Mouse (Mus musculus) heart, adult 9 months (tissue): ENCODE results near the gene Pla1a.
"Not testable (repeated sequence)": the region's sequence is repeated elsewhere in the genome, so short reads cannot be mapped to it uniquely, and the experiment has no call there.

Experiments
- DNase-seq, 2 experiments: peaks; one replicate each; pipeline ENCODE4 v3.0.0; 2022; ENCODE audit warnings: low spot score in 2 of 2

The Pla1a gene

DNA sequence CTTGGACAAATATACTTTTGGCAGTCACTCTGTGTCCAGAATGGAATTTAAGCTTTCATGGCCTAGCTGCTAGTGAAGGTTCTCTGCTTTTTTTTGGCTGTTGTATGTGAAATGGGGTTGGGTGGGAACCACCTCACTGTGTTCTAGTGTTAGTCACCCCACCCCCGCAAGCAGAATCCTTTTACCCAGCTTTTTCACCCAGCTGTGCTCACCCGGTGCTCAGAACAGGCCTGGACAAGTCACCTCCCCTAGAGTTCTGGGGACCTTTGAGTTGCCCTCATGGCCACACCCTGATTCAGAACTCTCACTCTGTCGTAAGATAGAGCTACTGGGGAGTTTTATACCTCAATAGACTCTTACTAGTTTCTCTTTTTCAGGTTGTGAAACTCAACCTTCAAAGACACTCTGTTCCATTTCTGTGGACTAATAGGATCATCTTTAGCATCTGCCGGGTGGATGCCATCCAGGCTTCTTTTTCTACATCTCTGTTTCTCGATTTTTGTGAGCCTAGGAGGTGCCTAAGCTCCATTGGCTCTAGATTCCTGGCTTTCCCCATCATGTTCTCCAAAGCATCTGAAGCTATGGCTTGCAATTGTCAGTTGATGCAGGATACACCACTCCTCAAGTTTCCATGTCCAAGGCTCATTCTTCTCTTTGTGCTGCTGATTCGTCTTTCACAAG, 25.8 kb upstream of the Pla1a start:
- peak; percentile 24 to 43 for DNase-seq

DNA sequence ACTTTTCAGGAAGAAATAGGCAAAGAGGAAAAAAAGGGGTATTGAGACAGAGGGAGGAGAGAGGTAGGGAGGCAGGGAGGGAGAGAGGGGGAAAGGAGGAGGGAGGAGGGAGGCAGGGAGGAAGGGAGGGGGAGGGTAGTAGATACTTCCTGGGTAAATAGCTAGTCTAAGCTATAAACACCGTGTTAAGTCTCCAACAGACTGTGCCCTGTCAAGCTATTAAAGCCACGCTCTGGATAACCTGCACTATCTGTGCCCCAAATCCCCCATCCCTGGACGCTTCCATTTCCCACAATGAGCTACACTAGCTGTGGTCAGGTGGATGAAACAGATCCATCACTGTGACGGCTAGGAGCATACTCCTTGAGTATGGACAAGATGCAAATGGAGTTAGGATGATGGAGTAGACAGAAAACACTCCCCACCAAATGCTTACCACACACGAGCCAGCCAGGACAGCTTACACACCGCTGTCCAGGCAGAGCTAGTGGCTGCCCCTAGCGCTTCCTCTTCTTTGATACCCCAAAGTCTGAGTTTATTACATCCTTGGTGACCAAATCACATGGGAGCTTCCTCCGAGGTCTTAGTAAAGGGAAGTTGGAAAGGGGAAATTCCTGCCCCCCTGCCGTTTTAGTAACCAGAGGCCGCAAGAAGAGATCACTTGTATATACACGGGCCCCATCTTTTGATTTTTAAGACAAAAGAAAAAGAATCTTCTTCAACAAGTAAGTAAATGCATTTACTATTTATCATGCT, 24.0 kb upstream of the Pla1a start:
- peak; percentile 26 to 51 for DNase-seq

DNA sequence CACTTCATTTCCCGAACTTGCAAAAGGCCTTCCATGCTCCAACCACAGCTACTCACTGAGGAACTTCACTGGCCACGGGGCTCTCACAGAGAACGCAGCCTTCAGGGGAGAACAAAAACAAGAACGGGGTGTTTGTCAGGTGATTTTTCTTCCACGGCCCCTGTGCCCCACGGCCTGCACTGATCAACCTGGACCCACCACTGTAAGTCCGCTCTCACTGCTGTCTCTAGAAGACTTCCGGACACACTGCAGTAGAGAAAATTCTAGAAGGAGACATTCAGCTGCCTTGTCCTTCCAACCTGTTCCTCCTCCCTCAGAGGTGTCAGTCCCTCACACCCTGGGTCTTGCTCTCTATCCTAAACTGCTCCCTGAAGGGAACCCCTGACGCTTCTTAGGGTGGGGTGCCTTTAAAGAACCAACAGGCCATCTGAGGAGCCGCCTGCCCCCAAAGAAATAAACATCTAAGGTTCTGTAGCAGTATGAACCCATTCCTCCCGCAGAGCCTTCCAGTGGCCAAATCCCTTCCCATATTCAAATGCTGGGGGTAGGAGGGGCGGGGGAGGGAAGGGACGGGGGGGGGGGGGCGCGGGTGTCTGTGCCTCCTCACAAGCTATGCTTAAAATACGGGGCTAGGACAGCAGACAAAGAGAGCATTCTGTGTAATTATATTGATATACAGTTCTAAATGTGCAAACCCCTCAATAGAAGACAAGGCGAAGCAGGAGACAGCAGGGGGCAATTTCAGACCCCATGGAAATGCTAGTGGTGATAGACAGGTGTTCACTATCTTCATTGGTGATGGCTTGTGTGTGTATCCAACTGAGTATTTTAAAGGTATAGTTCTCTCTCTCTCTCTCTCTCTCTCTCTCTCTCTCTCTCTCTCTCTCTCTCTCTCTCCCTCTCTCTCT, 22.8 kb upstream of the Pla1a start, which contains the start of gene Cd80:
Gene Cd80, plus strand, starts transcription at position 51 of the 908 bp plus-strand sequence.
- DNase-seq: no peak

DNA sequence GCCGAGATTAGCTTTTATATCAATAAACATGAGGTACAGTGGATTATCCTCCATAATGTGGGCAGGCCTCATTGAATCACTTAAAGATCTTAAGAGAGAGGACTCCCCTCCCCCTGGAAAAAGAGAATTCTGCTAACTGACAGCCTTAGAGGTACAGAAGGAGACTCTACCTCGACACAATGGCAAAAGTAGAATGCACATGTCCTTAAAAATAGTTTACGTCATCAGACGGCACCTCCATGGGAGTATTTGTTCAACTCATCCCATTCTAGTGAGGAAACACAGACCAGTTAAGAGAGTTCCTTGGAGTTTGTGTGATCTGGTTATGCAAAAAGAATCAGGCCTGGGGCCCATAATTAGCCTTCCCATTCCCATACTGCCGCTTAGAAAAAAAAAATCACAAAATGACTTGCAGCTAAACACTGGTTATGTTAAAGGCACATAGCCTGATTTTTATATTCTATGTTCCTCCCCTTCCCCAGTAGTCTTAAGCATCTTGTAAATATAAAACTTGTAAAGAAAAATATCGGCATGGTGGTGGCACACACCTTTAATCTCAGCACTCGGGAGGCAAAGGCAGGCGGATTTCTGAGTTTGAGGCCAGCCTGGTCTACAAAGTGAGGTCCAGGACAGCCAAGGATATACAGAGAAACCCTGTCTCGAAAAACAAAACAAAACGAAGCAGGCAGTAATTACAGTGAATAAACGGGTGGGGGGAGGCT, 21.7 kb upstream of the Pla1a start:
- no peak for DNase-seq

DNA sequence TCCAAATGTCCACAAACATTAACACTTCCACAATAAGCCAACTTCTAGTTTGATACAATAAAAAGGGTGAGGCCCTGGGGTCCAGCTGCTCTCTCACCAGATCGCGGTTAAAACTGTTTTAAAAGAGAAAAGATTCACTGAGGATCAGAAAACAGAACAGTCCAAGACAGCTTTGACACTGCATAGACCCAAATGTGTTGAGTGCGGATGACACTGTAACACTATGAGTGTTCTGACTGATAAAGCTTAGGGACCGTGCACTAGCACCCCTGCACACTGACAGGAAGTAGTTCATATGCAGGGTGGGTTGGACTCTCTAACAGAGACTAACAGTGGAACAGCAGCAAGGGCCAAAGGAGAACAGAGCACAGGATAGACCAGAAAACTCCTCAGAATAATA, 21.0 kb upstream of the Pla1a start:
- DNase-seq: no peak

DNA sequence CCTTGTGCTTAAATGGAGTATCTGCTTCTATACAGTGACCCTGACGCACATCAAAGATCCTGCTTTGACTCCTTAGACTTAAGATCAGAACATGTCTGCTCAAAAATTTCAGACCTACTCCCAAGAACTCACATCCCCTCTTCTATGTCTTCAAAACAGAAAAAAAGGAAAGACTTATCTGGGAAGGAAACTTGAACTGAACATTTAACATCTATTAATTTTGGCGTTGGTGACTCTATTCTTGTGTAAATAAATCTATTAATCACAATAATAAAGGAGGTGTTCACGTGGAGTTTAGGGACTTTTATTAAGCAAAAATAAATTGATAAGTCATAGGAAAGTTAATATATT, 20.2 kb upstream of the Pla1a start:
- no peak for DNase-seq

DNA sequence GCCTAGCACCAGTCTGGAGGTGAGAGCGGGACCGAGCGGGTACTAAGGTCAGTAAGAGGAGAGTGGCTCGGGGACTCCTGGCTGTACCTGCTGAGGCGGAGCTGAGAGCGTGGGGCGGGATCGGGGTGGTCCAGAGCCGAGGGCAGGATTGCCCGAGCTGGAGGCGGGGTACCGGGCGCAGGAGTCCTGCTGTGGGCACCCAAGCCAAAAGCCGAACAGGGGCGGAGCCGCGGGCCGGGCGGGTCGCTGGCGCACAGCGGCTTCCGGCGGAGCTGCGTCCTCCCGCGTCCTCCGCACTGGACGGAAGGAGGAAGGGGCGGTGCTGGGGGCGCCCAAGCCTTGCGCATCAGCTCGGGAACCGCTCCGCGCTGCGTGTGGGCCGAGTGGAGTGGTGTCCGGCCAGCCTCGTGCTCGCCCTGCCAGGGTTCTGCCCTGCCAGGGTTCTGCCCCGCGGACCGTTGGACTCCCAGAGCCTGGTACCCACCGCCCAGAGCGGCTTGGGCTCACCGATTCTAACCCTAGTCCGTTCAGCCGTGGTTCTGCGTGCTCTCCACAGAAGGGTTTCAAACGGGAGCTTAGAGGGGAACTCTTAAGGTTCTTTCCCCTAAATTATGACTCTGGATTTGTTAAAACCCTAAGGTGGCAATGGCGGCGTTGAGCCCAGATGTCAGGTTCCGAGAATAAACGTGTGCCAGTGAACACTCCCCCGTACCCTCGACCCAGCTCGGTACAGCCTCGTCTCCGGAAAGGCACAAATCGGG, 19.7 kb upstream of the Pla1a start, which contains the start of gene Adprh:
Gene Adprh, minus strand, starts transcription at position 262 of the 761 bp plus-strand sequence.
- peak; percentile 95 to 96 for DNase-seq

DNA sequence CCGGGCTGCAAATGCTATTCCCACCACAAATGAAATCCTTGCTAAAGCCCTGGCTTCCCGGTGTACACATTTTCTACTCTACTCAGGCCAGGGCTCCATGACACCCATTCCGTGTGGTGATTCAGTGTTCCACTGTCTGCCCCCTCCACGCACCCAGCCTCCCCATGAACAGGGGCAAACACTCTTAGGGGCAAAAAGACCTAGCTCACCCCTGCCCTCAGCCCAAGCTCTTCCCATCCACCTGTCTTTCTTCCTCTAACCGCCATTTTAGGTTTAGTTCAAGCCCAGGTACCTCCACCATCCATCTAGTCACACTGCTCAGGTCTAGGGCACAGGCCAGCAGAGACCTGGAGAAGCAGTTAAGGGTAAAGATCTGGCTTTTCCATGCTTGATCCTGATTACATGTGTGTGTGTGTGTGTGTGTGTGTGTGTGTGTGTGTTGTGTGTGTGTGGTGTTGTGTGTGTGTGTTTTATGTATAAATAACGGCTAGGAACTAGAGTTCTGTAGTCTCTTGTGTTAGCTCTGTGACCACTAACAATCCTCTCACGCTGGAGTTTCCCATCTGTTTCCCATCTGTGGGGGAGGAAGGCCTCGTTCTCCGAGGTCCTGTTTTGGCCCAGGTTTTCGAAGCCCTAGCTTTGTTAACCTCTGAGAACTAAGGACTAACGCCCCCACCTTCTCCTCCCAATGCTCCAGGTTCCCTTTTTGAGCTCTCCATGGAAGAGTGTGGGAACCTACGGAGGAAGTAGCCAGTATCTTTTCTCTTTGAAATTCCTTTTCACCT, 18.7 kb upstream of the Pla1a start:
- no peak for DNase-seq

DNA sequence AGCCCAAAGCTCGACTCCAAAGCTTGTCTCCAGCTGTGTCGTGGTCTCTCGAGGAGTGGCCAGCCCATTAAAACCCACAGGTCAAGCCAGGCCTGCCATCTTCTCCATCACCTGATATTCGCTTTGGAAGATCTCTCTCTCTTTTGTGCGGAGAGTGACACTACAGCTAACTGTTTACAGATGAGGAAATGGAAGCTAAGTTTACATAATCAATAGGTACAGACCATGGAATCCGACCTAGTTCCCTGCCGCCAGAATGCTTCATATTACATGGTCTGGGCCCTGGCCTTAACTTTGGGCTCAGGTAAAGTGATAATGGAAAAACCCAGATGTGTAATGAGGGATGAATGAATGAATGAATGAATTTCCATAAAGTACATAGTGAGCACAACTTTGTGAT, 17.8 kb upstream of the Pla1a start:
- no peak for DNase-seq

DNA sequence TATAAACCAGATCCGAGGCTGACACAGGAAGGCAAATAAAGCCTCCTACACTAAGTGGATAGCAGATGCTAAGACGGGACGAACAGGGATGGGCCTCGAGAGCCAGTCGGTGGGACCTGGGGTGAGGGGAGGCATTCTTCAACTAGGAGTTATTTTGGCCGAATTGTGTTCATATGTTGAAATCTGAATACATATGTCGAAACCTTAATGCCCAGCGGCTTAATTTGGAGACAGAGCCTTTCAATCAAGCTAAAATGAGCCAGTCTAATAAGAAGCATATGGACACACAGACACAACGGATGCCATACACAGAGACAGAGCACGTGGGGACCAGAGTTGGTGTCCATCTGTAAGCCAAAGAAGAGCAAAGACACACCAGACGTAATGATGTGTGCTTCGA, 15.5 kb upstream of the Pla1a start:
- no peak for DNase-seq

DNA sequence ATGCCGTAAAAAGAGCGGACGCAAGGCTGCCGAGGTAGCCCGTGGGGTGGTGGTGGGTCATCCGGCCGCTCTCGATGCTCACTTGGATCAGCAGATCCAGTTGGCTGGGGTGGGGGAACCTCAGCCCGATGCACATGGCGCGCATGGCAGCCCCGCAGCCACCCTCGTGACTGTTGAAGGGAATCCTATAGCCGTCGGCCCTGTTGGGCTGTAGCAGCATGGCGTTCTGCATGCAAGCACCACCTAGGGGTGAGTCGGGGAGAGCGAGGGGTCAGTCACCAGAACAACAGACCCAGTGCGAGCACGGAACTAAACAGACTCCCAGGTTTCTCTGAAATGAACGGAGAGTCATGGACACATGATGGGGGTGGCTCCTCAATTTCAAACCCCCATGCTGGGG, 14.4 kb upstream of the Pla1a start:
- DNase-seq: no peak

DNA sequence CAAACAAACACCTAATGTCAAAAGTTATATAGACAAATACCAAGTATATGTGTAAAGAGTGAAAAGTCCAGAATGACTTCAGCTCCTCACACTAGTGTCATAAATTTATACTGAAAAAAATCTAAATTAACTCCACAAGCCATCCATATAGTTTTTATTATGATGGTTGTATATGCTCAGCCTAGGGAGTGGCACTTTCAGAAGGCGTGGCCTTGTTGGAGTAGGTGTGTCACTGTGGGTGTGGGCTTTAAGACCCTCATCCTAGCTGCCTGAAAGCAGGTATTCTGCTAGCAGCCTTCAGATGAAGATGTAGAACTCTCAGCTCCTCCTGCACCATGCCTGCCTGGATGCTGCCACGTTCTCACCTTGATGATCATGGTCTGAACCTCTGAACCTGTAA, 13.2 kb upstream of the Pla1a start:
- DNase-seq: not testable (repeated sequence)

DNA sequence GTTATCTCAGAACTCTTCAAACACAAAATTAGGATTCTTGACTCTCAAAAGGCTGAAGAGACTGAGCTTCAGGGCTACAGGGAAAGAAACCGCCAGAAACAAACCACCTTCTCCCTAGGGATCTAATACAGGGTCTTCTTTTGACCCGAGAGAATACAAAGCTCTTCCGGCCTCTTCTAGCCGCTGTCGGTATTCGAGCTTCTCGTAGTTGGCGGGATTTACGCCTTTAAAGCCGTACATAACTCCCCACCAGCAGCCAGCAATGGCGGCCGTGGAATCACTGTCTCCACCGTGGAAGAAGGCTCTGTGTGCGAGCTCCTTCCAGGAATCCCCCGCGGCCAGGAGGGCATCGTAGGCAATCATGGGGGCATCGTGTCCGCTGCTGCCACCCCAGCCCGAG, 12.6 kb upstream of the Pla1a start:
- no peak for DNase-seq

DNA sequence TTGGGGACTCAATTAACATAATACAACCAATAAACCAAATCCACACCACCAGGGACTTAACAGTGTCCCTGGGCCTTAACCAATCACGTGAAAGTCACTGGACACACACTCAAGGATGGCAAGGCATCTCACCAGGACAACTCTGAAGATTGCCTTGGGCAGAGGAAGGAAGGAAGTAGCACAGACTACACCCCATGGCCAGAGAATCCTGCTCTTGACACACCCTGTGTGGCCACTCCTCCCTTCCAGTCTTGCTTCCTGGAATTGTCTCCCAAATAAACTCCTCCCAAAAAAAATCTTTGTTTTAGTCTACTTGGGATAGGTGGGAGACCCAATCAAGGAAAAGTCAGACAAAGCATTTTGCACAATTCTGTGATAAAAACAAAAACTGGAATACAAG, 12.1 kb upstream of the Pla1a start:
- no peak for DNase-seq

DNA sequence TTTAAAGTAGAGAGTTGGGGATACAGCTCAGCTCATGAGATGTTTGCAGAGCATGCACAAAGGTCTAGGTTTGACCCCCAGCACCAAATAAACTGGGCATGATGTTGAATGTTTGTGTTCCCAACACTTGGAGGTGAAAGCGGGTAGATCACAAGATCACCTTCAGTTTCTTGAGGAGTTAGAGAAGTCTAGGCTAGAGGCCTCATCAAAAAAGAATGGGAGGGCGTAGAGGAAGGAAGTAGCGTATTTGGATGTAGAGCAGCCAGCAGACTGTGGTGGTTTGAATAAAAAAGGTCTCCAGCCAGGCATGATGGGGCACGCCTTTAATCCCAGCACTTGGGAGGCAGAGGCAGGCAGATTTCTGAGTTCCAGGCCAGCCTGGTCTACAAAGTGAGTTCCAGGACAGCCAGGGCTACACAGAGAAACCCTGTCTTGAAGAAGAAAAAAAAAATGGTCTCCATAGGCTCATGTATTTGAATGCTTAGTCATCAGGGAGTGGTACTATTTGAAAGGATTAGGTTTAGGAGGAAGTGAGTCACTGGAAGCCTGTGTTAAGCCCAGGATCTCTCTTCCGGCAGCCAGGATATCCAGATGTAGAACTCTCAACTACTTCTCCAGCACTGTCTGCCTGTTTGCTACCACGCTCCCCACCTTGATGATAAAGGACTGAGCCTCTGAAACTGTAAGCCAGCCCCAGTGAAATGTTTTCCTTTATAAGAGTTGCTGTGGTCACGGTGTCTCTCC, 10.9 kb upstream of the Pla1a start:
- DNase-seq: no peak

DNA sequence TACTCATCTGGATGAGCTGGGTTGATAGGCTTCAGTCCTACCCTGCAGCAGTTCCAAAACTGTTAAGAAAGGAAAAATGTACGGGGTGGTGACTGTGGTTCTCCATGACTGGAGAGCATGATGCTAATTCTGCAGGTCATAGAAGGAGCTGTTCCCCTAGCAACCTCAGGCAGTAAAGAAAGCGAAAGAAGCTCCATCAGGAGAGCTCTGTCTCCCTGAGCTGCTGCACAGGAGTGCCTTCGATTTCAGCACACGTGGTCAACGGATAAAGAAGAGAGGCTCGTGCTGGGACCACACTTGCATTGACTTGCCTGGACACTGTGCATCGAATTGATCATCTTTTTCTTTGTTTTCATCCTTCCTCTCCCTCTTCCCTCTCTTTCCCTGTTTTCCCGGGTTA, 9.3 kb upstream of the Pla1a start:
- no peak for DNase-seq

DNA sequence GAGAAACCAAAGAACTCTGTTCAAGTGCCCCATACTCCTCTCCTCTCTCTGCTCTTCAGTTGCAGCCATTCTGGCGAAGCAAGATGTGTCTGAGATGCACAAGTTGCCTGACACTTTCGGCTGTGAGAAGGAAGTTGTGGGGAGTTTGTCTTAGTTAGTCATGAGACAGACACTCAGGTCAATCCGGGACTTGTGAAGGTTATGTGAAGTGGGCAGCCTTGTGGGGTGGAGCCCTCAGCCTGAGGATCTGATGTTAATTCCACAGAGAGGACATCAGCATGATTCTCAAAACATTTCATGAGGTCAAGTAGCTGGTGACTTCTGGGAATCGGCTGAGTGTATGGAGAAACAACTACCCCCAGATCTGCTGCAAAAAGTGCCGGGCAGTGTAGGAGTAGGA, 8.7 kb upstream of the Pla1a start:
- no peak for DNase-seq

DNA sequence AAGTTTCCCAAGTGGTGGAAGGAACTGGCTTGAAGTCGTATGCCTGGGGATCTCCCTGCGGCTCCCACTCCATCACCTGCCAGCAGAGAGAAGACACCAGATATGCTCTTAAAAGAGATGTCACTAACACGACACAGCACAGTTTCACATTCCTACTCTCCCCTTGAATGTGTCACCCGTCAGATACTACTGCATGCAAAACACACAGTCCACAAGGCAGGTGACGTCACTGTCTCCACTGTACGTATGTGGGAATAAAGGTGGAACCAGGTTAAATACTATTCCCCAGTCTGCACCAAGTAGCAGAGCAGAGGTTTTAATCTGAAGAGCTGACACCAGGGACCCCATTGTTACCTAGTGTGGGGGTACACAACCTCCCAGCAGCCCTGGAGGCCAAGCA, 7.5 kb upstream of the Pla1a start:
- DNase-seq: no peak

DNA sequence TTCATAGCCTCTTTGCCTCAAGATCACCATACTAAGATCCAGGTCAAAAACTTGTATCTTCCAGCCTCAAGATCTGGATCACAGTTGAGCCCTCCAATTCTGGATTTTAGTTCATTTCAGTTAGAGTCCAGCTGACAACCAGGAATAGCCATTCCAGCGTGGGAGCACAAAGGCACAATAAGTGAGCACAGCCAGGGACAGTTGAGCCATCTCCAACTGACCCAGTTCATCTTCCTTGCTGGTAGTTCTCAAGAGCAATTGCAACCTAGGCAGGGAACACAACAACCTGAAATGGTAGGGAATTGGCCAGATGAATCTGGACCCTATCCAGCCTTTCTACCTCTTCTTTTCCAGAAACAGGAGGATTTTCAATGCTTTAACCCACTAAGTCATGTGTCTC, 6.2 kb upstream of the Pla1a start:
- no peak for DNase-seq
